Mouse (Mus musculus) small intestine, adult 2 months (tissue): ENCODE data around the gene Mbd5.

Experiments used
- CTCF ChIP-seq: fragments of 200-500 bp; IDR thresholded peaks from 2 replicates; pipeline ENCODE4 v1.5.1; 2012; ENCODE audit warnings: low read depth, mild to moderate bottlenecking, control low read depth, inconsistent platforms, low read length, moderate library complexity, mixed read lengths; ENCODE audit not compliant: insufficient replicate concordance, insufficient read length; ENCODE audit errors: extremely low read depth
- POLR2A ChIP-seq: fragments of 200-500 bp; IDR thresholded peaks from 2 replicates; pipeline ENCODE4 v1.6.1; 2012; ENCODE audit warnings: low read depth, mild to moderate bottlenecking, control low read depth, inconsistent platforms, low read length, moderate library complexity

DNA sequence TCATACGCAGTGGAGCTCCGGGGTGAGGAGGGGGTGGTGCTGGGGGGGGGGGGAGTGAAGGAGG, 776 bp downstream of the Mbd5 start, which contains the start of gene Orc4:
- TF ChIP-seq CTCF, result no peak
- no peak; the same call in 1 of the 2 replicates for TF ChIP-seq POLR2A
